In genomic region chr6:29914136-29914535, GRCm38 (mm10) we compare ENCODE assay signal across 35 mouse cellular contexts.
"Had no signal": no experiment of that assay in that cellular context is flagged by ENCODE, and none has a peak within 500 bp of the region (broad histone marks: within the 10 kb centered on the region; RNA-seq: fewer than 3 reads in every experiment).

No protein-coding gene starts in this region.

- H3K9ac ChIP-seq: heart, embryonic 12.5 days; heart, embryonic 13.5 days; heart, embryonic 15.5 days; hindbrain, embryonic 12.5 days; hindbrain, embryonic 13.5 days; hindbrain, embryonic 14.5 days; hindbrain, embryonic 15.5 days; intestine, embryonic 15.5 days; kidney, embryonic 15.5 days had no signal

- H3K4me2 ChIP-seq: heart, embryonic 11.5 days; heart, embryonic 12.5 days; heart, embryonic 13.5 days; heart, embryonic 15.5 days; hindbrain, embryonic 12.5 days; hindbrain, embryonic 13.5 days; hindbrain, embryonic 14.5 days; hindbrain, embryonic 15.5 days; intestine, embryonic 15.5 days; kidney, embryonic 15.5 days had no signal

- H3K27me3 ChIP-seq: heart, embryonic 15.5 days had no signal

- ATAC-seq: hindbrain, embryonic 16.5 days; hindbrain, postnatal 0 days; inflammation-experienced regulatory T-cells, adult 6 months; intestine, embryonic 15.5 days; intestine, embryonic 16.5 days; intestine, postnatal 0 days had no signal

- H3K9me3 ChIP-seq: heart, embryonic 12.5 days; heart, embryonic 13.5 days; heart, embryonic 15.5 days; hindbrain, embryonic 10.5 days; hindbrain, embryonic 12.5 days; hindbrain, embryonic 13.5 days; hindbrain, embryonic 15.5 days; intestine, embryonic 15.5 days; kidney, embryonic 15.5 days had no signal

- DNase-seq: heart, postnatal 10 days; heart, postnatal 14 days; heart, postnatal 36 days; heart, postnatal 4 days; kidney, adult 11 months; kidney, adult 18-20 months; kidney, adult 2 months; kidney, adult 8-10 months; kidney, adult 9 months; kidney, postnatal 10 days; kidney, postnatal 14 days; kidney, postnatal 25 days; kidney, postnatal 36 days; kidney, postnatal 4 days; layer of hippocampus, adult 9-11 months; layer of hippocampus, postnatal 36 days had no signal

- H3K4me3 ChIP-seq: heart, embryonic 12.5 days; heart, embryonic 13.5 days; heart, embryonic 15.5 days; hindbrain, embryonic 10.5 days; hindbrain, embryonic 12.5 days; hindbrain, embryonic 13.5 days; hindbrain, embryonic 15.5 days; intestine, embryonic 15.5 days; kidney, embryonic 15.5 days; layer of hippocampus, adult 2 months; left cerebral cortex, adult 2 months had no signal

- H3K27ac ChIP-seq: heart, embryonic 13.5 days; heart, embryonic 15.5 days; hindbrain, embryonic 10.5 days; hindbrain, embryonic 12.5 days; hindbrain, embryonic 13.5 days; hindbrain, embryonic 14.5 days; hindbrain, embryonic 15.5 days; hindbrain, postnatal 0 days; intestine, embryonic 15.5 days; kidney, embryonic 15.5 days; kidney, postnatal 0 days; layer of hippocampus, adult 2 months; left cerebral cortex, adult 2 months had no signal

- H3K36me3 ChIP-seq: heart, embryonic 15.5 days; intestine, embryonic 15.5 days had no signal
